Mouse (Mus musculus): ENCODE measurements at regions not wholly inside any gene's neighbourhood (a gene's known extent, or its start where the extent isn't known, plus 50 kb on each side); places are given as distances from the start of the nearest gene placed in this dataset.

DNA sequence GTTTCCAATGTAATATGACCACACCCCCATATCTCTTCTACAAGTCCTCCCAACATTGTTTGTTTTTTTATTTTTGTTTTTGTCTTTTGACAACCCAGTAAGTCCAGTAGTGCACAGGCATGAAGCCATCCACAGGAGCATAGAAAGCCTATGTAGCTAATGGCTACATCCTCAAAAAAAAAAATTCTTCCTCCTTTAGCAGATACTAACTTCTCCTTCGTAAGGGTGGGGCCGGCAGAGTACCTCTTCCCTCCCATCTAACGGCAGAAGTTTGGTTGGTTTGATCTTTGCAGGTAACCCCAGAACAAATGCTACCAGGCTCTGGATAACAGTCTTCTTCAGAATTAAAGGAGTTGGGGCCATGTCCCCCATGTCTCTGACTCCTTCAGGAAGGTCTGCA is 158.9 kb downstream of the Ly86 start:
- TF ChIP-seq CTCF (IDR thresholded peaks at IDR 0.05; ENCODE audit: control insufficient read depth, insufficient read depth, insufficient replicate concordance, low read depth, low read length) = no peak
- no peak for TF ChIP-seq POLR2A (IDR thresholded peaks at IDR 0.05; ENCODE audit: control insufficient read depth, low read depth, low read length)

Data from testis, adult 2 months (tissue).